13 mouse cellular contexts compared by ENCODE assay signal in the genomic region with DNA sequence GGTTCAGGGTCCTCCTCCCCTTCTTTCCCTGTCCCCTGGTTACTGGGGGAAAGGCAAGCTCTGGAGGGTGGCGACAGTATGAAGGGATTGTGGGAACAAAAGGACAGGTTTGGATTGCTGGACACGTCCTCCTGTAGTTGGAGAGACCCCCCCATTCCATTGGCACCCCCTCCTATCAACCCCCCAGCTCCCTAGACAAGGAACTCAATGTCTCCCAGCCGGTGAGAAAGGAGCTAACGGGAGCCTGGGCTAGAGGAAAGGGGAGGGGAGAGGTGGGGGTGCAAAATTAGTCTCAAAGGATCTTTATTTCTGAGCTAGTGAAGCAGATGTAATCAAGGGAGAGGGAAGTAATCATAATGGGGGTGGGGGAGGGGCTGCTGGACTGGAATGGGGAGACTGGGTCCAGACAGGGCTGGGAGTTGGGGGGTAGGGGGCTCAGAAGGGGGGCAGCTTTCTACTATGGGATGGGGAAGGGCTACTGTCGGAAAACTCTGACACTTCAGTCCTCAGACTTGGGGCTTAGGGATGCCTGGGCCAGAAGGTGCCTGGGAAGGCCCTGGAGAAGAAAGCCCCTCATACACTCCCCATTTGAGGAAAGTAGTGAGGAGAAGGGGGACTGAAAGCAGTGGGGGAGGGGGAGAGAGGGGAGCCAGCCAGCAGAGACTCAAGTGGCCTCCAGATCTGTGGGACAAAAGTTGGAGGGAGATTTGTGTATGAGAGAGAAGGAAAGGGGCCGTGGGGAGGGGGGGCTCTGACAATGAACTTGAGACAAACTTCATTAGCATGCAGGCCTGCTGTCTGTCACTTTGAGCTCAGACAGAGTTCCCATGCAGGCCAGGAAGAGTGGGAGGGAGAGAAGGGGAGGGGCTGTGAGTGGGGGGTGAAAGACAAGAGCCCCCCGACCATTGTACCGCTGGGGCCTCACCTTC. TPM values are rescaled to one million over a fixed set of nuclear protein-coding genes. Genes with fewer than 3 reads are reported as not detected.
DNase-seq lines count a peak whose midpoint lies in the region; ATAC-seq and TF ChIP-seq lines count a peak whose summit lies in the region.
"Had no signal": no experiment of that assay in that cellular context is flagged by ENCODE, and none has a peak within 500 bp of the region (broad histone marks: within the 10 kb centered on the region; RNA-seq: fewer than 3 reads in every experiment).

No protein-coding gene starts in this region.

- H3K9me3 ChIP-seq in embryonic facial prominence, embryonic 10.5 days, result no peaks in the 10 kb centered on the region
- no peaks in the 10 kb centered on the region for H3K9me3 ChIP-seq in hindbrain, embryonic 12.5 days (replicated peaks)
- no peaks in the 10 kb centered on the region for H3K9me3 ChIP-seq in neural tube, embryonic 11.5 days (ENCODE audit: control insufficient read depth, low read length)
- H3K9me3 ChIP-seq: heart, embryonic 15.5 days; limb, embryonic 15.5 days had no signal

- ATAC-seq in hindbrain, embryonic 12.5 days (ENCODE audit: low FRiP score), result peak; percentile 79
- peak; percentile 68 for ATAC-seq in neural tube, embryonic 11.5 days (ENCODE audit: insufficient read depth, low FRiP score, low TSS enrichment)
- ATAC-seq: activated CD4-positive, CD25-positive, alpha-beta regulatory T cell, adult 4 months had no signal

- no peak for TF ChIP-seq POLR2A in thymus, adult 2 months (IDR thresholded peaks at IDR 0.05; ENCODE audit: control insufficient read depth, extremely low read depth, insufficient read depth, low read length, poor library complexity)

- peak overlapping the region; percentile 40; the same call in 1 of the 2 replicates for H3K27ac ChIP-seq in embryonic facial prominence, embryonic 10.5 days (replicated peaks)
- peak overlapping the region; percentile 97 for H3K27ac ChIP-seq in hindbrain, embryonic 12.5 days
- peak overlapping the region; percentile 97 for H3K27ac ChIP-seq in neural tube, embryonic 11.5 days (ENCODE audit: low read depth, low read length)
- no peak overlapping the region for H3K27ac ChIP-seq in thymus, adult 2 months (ENCODE audit: control insufficient read depth, insufficient read depth, low read length)
- H3K27ac ChIP-seq: heart, embryonic 15.5 days; limb, embryonic 15.5 days had no signal

- 2% methylated on average over 8 of the region's 8 CpGs for WGBS in embryonic facial prominence, embryonic 10.5 days
- WGBS in hindbrain, embryonic 12.5 days, result 2% methylated on average over 8 of the region's 8 CpGs
- under 1% methylated on average over 8 of the region's 8 CpGs for WGBS in neural tube, embryonic 11.5 days
- WGBS in thymus, adult 2 months, result 14% methylated on average over 8 of the region's 8 CpGs

- H3K9ac ChIP-seq in hindbrain, embryonic 12.5 days, result peak overlapping the region; percentile 51
- H3K9ac ChIP-seq in neural tube, embryonic 11.5 days (ENCODE audit: low read length), result peak overlapping the region; percentile 54
- H3K9ac ChIP-seq: heart, embryonic 15.5 days; limb, embryonic 15.5 days had no signal

- H3K4me3 ChIP-seq in embryonic facial prominence, embryonic 10.5 days, result 0 out of 2 replicates have a peak overlapping the region, but pooled peaks have one; percentile 1
- H3K4me3 ChIP-seq in hindbrain, embryonic 12.5 days, result peak overlapping the region; percentile 58
- H3K4me3 ChIP-seq in neural tube, embryonic 11.5 days (ENCODE audit: low read depth, low read length), result peak overlapping the region; percentile 59; the same call in 1 of the 2 replicates
- no peak overlapping the region for H3K4me3 ChIP-seq in thymus, adult 2 months (ENCODE audit: control insufficient read depth, insufficient read depth, low read length)
- H3K4me3 ChIP-seq: heart, embryonic 15.5 days; limb, embryonic 15.5 days had no signal

- intact Hi-C loops in heart, postnatal 10 days (cut with DNase I), result no loop called here

- DNase-seq in layer of hippocampus, adult 9-11 months, result peak; percentile 71
- no peak for DNase-seq in layer of hippocampus, adult 9-10 months (ENCODE audit: low spot score)
- DNase-seq in embryonic facial prominence, embryonic 10.5 days (ENCODE audit: low spot score), result no peak
- DNase-seq in neural tube, embryonic 11.5 days (ENCODE audit: low spot score), result peak; percentile 83
- no peak for DNase-seq in heart, postnatal 10 days
- DNase-seq in lung, postnatal 14 days, result no peak
- no peak for DNase-seq in thymus, adult 2 months
- DNase-seq: thymus, postnatal 25 days had no signal

- peaks cover 100% of the 10 kb centered on the region for H3K27me3 ChIP-seq in embryonic facial prominence, embryonic 10.5 days (replicated peaks; ENCODE audit: low read depth, poor library complexity, severe bottlenecking)
- H3K27me3 ChIP-seq in hindbrain, embryonic 12.5 days, result peaks cover 95% of the 10 kb centered on the region
- H3K27me3 ChIP-seq in neural tube, embryonic 11.5 days (ENCODE audit: control insufficient read depth, insufficient read depth, low read length), result peaks cover 89% of the 10 kb centered on the region
- H3K27me3 ChIP-seq in thymus, adult 2 months (ENCODE audit: control insufficient read depth, insufficient read depth, low read length), result peaks cover 55% of the 10 kb centered on the region

- peak overlapping the region; percentile 64 for H3K4me2 ChIP-seq in hindbrain, embryonic 12.5 days (replicated peaks)
- peak overlapping the region; percentile 73 for H3K4me2 ChIP-seq in neural tube, embryonic 11.5 days (ENCODE audit: low read depth)
- H3K4me2 ChIP-seq: heart, embryonic 15.5 days; limb, embryonic 15.5 days had no signal

- peaks cover 37% of the 10 kb centered on the region for H3K4me1 ChIP-seq in embryonic facial prominence, embryonic 10.5 days
- peaks cover 55% of the 10 kb centered on the region for H3K4me1 ChIP-seq in hindbrain, embryonic 12.5 days
- H3K4me1 ChIP-seq in neural tube, embryonic 11.5 days (ENCODE audit: control insufficient read depth, insufficient read depth, low read length), result peaks cover 26% of the 10 kb centered on the region
- peaks cover 5% of the 10 kb centered on the region for H3K4me1 ChIP-seq in thymus, adult 2 months (replicated peaks; ENCODE audit: control insufficient read depth, insufficient read depth, low read length)

- TF ChIP-seq CTCF in thymus, adult 2 months (IDR thresholded peaks at IDR 0.05; ENCODE audit: borderline replicate concordance, control insufficient read depth, extremely low read depth, insufficient read depth, low read length, poor library complexity), result no peak

- no peaks in the 10 kb centered on the region for H3K36me3 ChIP-seq in embryonic facial prominence, embryonic 10.5 days (replicated peaks)
- no peaks in the 10 kb centered on the region for H3K36me3 ChIP-seq in hindbrain, embryonic 12.5 days
- H3K36me3 ChIP-seq in neural tube, embryonic 11.5 days (ENCODE audit: control insufficient read depth, insufficient read depth, low read length), result no peaks in the 10 kb centered on the region
- H3K36me3 ChIP-seq in thymus, adult 2 months (ENCODE audit: control insufficient read depth, insufficient read depth, low read length), result no peaks in the 10 kb centered on the region
- H3K36me3 ChIP-seq: heart, embryonic 15.5 days; limb, embryonic 15.5 days had no signal

RNA-seq across cellular contexts. Expression of a gene that starts 48.7 kb away (rescaled TPM):
- 0.17 TPM in 1 of 2 replicates, not detected in the other for polyA plus RNA-seq in embryonic facial prominence, embryonic 10.5 days (2016; fragmentation: Nextera tagmentation; extraction: Ambion mirVana)
- polyA plus RNA-seq in hindbrain, embryonic 12.5 days (2016; fragmentation: Nextera tagmentation; extraction: Ambion mirVana), result 0.23 and 0.25 TPM in 2 replicates
- 0.27 and 1.2 TPM in 2 replicates for polyA plus RNA-seq in neural tube, embryonic 11.5 days (2014; fragmentation: Nextera tagmentation; extraction: Ambion mirVana)
- total RNA-seq in heart, postnatal 10 days (2021), result not detected
- polyA plus RNA-seq in thymus, adult 2 months (2012; rRNA removed), result 2.5 and 2.7 TPM in 2 replicates
- total RNA-seq: gastrocnemius, adult 18-20 months had no signal
- polyA plus RNA-seq: activated CD4-positive, CD25-positive, alpha-beta regulatory T cell, adult 4 months had no signal

Comparison
In these comparisons a context has a peak if more than half of its experiments do, and no peak if none do; other contexts are left out.
1. DNase-seq: peak in layer of hippocampus, adult 9-11 months (single experiment) and neural tube, embryonic 11.5 days (single experiment); none in layer of hippocampus, adult 9-10 months (single experiment), embryonic facial prominence, embryonic 10.5 days (single experiment), heart, postnatal 10 days (0 of 2), lung, postnatal 14 days (single experiment) and thymus, adult 2 months (single experiment).